Mouse (Mus musculus) spleen, adult 2 months (tissue): ENCODE data around the gene Fhl2.

ENCODE experiments used
- CTCF ChIP-seq: fragments of 200-500 bp; IDR thresholded peaks from 2 replicates; pipeline ENCODE4 v1.5.1; 2011; ENCODE audit warnings: mild to moderate bottlenecking, inconsistent platforms; ENCODE audit not compliant: insufficient read depth, insufficient read length, insufficient replicate concordance; ENCODE audit errors: extremely low read depth
- POLR2A ChIP-seq: fragments of 200-500 bp; IDR thresholded peaks from 2 replicates; pipeline ENCODE4 v1.6.1; 2011; ENCODE audit warnings: low read depth, low read length, inconsistent platforms

DNA sequence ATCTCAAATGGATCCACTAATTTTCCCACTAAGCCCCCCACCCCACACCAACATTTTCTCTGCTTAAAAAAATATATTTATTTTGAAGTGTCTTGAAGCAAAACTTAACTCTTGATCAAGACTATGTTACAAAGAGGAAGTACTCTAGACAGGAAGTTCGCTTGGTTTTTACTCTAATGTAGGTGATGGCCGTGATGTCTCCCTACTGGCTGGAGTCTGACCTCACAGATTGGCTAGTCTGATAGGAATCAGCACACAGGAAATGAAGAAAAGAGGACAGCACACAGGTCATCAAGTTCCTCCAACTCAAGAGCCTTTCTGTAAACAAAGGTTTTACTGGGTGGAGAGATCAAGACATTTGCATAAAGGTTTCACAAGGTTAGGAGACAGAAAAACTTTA, 44.4 kb upstream of the Fhl2 start:
- TF ChIP-seq POLR2A (no peak), CTCF (no peak)
